Mouse (Mus musculus) T-helper 2 cell (primary cell): ENCODE data around the gene 7420426K07Rik.

ENCODE experiments used
- in situ Hi-C: fragments of 300-600 bp; cut with MboI, MseI; formaldehyde crosslinking; loops from one replicate; pipeline ENCODE4 v1.15.1; 2025; ENCODE audit warnings: high pct_unique_total_duplicates

7420426K07Rik gene

GRCm38 (mm10) chr9:98902819-98903218 is at the start of gene 7420426K07Rik:
7420426K07Rik (plus strand) TSS chr9:98903119.
- in situ Hi-C loops = loop anchor here (10.0 kb wide), 1 partner anchor 802 kb away; no protein-coding TSS in a partner anchor

DNA sequence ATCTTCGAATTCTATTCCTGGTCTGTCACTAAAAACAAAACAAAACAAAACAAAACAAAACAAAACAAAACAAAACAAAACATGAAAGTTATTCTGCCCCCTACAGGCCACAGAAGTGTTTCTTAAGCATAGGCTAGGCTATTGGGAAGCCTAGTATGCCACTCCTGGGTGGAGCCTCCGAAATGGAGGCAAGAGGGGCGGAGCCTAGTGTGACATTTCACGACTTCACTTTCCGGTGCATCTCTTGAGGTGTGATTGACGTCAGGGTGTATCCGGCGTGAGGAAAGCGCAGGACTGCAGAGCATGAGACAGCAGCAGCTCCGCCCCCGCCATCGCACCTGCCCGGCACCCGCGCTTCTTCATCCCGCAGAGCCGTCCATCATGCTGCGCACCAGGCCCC is 46.7 kb upstream of the 7420426K07Rik start, which contains the start of gene Prr23a2:
TSS of gene Prr23a2 (plus strand) at position 285 of the 400 bp plus-strand sequence.
- in situ Hi-C loops = no loop called here

DNA sequence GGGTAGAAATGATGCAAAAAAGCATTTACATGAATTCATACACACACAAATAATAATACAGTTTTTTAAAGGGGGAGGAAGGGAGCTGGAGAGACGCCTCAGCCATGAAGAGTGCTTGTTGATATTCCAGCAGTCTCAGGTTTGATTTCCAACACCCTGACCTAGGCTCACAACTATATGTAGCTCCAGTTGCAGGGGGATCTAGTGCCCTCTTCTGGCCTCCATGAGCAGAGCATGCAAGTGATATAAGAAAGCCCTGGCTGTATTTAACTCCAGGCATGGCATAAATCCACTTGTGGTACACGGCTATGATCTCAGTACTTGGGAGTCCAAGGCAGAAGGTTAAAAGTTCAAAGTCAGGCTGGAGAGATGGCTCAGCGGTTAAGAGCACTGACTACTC is 39.5 kb upstream of the 7420426K07Rik start:
- in situ Hi-C loops = no loop called here

GRCm38 (mm10) chr9:98864571-98864970 is 38.3 kb upstream of the 7420426K07Rik start, which contains the start of gene Prr23a3:
Prr23a3 (plus strand) TSS chr9:98864767.
- in situ Hi-C loops = no loop called here

DNA sequence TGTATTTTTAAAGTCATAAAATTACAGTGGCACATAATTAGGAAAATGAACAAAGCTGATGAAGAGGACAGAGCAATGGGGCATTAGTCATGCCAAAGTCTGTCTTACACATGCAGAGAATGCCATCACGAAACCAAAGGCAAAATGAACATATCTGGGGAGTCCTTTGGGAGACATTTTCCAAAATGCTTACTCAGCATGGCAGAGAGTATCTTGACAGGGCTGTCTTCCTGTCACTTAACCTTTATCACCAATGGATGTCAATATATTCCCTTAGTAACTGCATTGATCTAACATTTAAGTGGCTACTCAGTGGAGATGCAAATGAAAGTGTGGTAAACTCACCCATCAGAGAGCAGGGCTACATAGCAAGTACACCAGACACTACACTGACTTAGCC is 1.4 kb upstream of the 7420426K07Rik start:
- in situ Hi-C loops = loop anchor here (10.0 kb wide), 1 partner anchor 803 kb away; no protein-coding TSS in a partner anchor

- in situ Hi-C loops = no loop called here
These were observed 18.0 kb downstream of the 7420426K07Rik start for GRCm38 (mm10) chr9:98920629-98921523.

DNA sequence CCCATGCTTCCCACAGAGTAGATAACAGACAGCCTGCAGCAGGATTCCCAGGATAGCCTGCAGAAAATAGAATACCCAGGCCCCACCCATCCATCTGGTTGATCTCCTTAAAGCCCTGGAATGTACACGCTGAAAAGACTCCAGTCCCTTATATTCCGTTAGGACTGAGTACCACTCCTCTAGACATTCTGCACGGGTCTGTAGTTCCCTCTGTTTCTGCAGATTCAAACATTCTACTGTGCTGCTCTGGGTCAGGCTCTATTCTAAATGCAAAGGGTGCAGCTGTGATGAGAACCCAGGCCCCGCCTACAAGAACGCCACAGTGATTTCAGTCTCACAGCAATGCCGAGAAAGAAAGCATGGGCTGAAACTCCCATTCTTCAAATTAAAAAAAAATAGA is 20.2 kb downstream of the 7420426K07Rik start:
- in situ Hi-C loops = no loop called here

GRCm38 (mm10) chr9:98924183-98924582 is 21.3 kb downstream of the 7420426K07Rik start:
- in situ Hi-C loops = no loop called here

DNA sequence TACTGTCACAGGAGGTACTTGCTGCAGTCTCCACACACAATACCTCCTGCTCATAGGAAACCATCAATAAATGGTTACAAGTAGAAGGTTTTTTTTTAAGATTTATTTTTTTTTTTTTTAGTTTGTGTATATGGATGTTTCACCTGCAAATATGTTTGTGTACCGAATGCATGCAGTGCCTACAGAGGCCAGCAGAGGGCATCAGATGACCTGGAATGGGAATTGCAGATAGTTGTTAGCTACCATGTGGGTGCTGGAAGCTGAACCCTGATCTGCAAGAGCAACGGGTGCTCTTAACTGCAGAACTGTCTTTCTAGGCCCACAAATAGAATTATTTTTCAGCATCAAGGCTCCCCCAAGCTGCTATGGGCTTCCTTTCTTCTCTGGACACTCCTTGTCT is 26.6 kb downstream of the 7420426K07Rik start:
- in situ Hi-C loops = loop anchor here (25.0 kb wide), 1 partner anchor 958 kb away; the partner anchor contains the start of gene Sox14

DNA sequence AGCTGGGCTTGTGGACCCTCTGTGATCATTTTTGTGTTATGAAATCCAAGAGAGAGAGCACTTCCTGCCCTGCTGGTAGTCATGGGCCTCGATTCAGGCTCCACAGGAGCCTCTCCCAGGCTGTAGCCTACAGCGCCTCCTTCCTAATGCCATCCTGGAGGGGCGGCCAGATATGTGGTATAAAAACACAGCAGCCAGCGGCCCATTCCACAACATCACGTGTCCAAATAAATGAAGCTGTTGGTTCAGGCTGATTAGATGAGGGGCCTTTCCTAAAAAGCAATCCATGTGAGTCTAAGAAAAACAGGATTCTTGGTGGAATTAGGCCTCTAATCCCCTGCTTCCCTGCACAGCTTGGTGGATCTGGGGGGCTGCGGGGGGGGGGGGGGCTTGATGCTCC is 30.0 kb downstream of the 7420426K07Rik start:
- in situ Hi-C loops = loop anchor here (25.0 kb wide), 1 partner anchor 954 kb away; the partner anchor contains the start of gene Sox14

GRCm38 (mm10) chr9:98935190-98935909 is 32.4 kb downstream of the 7420426K07Rik start:
- in situ Hi-C loops = loop anchor here (25.0 kb wide), 1 partner anchor 952 kb away; the partner anchor contains the start of gene Sox14

DNA sequence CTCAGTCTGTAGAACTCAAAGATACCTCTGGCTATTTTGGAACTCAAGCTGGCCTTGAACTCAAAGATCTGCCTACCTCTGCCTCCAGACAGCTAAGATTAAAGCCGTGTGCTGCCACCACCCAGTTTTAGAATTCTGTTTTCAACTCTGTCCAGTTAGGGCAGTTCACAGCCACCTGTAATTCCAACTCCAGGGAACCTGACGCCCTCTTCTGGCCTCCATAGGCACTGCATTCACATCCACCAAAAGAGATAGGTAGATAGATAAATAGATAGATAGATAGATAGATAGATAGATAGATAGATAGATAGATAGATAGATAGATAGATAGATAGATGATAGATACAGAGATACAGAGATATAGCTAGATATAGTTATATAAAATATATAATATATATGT is 36.4 kb downstream of the 7420426K07Rik start:
- in situ Hi-C loops = loop anchor here (25.0 kb wide), 1 partner anchor 948 kb away; the partner anchor contains the start of gene Sox14

- in situ Hi-C loops = no loop called here
These were observed 49.5 kb downstream of the 7420426K07Rik start for GRCm38 (mm10) chr9:98952171-98953050.

DNA sequence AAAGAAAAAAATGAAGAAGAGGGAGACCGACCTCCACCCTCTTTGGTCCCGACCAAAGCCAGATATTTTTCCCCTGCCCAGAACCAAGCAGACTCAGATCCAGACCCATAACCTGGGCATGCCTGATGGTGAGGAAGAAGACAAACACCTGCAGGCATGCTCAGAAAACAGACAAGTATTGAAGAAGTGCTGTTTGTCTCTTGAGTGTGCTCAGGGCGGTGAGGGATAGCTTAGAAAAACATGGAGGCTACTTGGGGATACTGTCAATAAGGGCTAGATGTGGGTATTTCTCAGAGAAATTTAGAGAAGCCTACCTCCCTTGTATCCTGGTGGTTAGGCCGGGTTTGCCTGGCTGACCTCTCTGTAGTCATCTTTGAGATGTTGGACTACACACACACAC is 50.4 kb downstream of the 7420426K07Rik start:
- in situ Hi-C loops = no loop called here

DNA sequence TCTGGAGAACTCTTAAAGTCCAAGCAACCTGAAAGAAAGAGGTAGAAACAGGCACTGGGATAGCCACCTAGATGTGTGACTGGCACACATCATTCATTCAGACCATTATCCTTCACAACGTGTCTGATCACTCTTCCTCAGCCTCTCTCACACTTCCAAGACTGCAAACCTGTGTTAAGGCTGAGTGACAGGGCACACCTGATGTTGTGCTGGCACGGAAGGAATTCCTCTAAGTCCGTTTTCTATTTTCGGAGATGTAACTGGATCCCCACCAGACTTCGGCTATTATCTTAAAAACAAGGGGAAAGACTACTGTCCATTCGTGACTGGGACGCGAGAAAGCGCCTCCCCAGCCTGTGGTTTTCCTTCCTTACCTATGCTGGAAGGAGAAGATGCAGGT is 50.9 kb downstream of the 7420426K07Rik start:
- in situ Hi-C loops = no loop called here
